In the genomic region with DNA sequence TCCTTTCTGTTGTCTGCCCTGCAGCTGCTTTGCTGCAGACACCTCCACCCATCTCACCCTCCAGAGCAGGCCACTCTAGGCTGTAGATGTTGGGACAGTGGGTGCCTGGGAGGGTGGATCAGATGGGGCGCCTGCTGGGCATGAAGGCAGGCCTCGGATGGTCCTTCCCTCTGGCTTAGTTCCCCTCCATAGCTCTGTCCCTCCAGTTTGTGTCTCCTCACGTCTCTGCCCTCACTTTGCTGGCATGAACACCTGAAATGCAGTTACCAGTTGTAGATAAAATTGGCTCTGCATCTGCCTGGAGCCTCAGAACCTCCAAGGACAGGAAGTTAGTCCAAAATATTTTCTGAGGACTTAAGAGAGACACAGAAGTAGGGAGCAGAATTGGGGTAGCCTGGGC, we compare ENCODE assay signal across 9 mouse cellular contexts. TPM values are rescaled to one million over a fixed set of nuclear protein-coding genes. Genes with fewer than 3 reads are reported as not detected.
DNase-seq lines count a peak whose midpoint lies in the region; ATAC-seq and TF ChIP-seq lines count a peak whose summit lies in the region.
"Had no signal": no experiment of that assay in that cellular context is flagged by ENCODE, and none has a peak within 500 bp of the region (broad histone marks: within the 10 kb centered on the region; RNA-seq: fewer than 3 reads in every experiment).

No protein-coding gene starts in this region.

- ATAC-seq in midbrain, embryonic 11.5 days (ENCODE audit: low FRiP score), result no peak
- no peak for ATAC-seq in midbrain, embryonic 16.5 days
- ATAC-seq in limb, embryonic 12.5 days (ENCODE audit: insufficient number of reproducible peaks, insufficient read depth, low FRiP score, low TSS enrichment, low read depth), result no peak
- no peak for ATAC-seq in stomach, embryonic 14.5 days (ENCODE audit: insufficient number of reproducible peaks, insufficient read depth, low FRiP score, low read depth)
- no peak for ATAC-seq in granulocyte monocyte progenitor cell, adult 5-6 weeks (replicated peaks; ENCODE audit: poor library complexity, severe bottlenecking)

- DNase-seq in gastrocnemius, adult 2 months, result no peak
- no peak for DNase-seq in gastrocnemius, postnatal 25 days
- peak; percentile 80 for DNase-seq in midbrain, embryonic 11.5 days (ENCODE audit: low spot score, missing footprints)
- no peak for DNase-seq in cerebellum, adult 18-20 months

- H3K36me3 ChIP-seq in midbrain, embryonic 11.5 days (ENCODE audit: control insufficient read depth, insufficient read depth, low read length), result no peaks in the 10 kb centered on the region; the same call in 1 of the 2 replicates
- H3K36me3 ChIP-seq in midbrain, embryonic 16.5 days (ENCODE audit: control insufficient read depth, insufficient read depth, low read length), result no peaks in the 10 kb centered on the region
- peaks cover 62% of the 10 kb centered on the region for H3K36me3 ChIP-seq in limb, embryonic 12.5 days
- peaks cover 43% of the 10 kb centered on the region for H3K36me3 ChIP-seq in stomach, embryonic 14.5 days (ENCODE audit: control insufficient read depth, insufficient read depth, low read length)

- intact Hi-C loops in gastrocnemius, adult 2 months (cut with DNase I), result no loop called here

- H3K27me3 ChIP-seq in midbrain, embryonic 11.5 days (ENCODE audit: control insufficient read depth, insufficient read depth, low read length), result no peaks in the 10 kb centered on the region
- 0 out of 2 replicates have a peak, but pooled peaks cover 3% of the 10 kb centered on the region for H3K27me3 ChIP-seq in midbrain, embryonic 16.5 days (ENCODE audit: control insufficient read depth, insufficient read depth, low read depth, low read length)
- H3K27me3 ChIP-seq in limb, embryonic 12.5 days, result no peaks in the 10 kb centered on the region
- no peaks in the 10 kb centered on the region for H3K27me3 ChIP-seq in stomach, embryonic 14.5 days (ENCODE audit: control insufficient read depth, insufficient read depth, low read length)

- TF ChIP-seq CTCF in gastrocnemius, adult 2 months (IDR thresholded peaks at IDR 0.05), result no peak

- 75% methylated on average over 3 of the region's 3 CpGs for WGBS in midbrain, embryonic 11.5 days
- WGBS in midbrain, embryonic 16.5 days, result 80% methylated on average over 3 of the region's 3 CpGs
- WGBS in limb, embryonic 12.5 days, result 57% methylated on average over 3 of the region's 3 CpGs
- WGBS in stomach, embryonic 14.5 days, result 65% methylated on average over 3 of the region's 3 CpGs

- H3K9ac ChIP-seq in midbrain, embryonic 11.5 days (ENCODE audit: low read length), result no peak overlapping the region
- H3K9ac ChIP-seq in midbrain, embryonic 16.5 days (ENCODE audit: low read depth, low read length), result no peak overlapping the region
- H3K9ac ChIP-seq in limb, embryonic 12.5 days (replicated peaks), result no peak overlapping the region; the same call in 1 of the 2 replicates
- H3K9ac ChIP-seq in stomach, embryonic 14.5 days (replicated peaks; ENCODE audit: low read depth, low read length), result no peak overlapping the region

- peaks cover 7% of the 10 kb centered on the region; the same call in 1 of the 2 replicates for H3K4me1 ChIP-seq in midbrain, embryonic 11.5 days (ENCODE audit: control insufficient read depth, insufficient read depth, low read length)
- H3K4me1 ChIP-seq in midbrain, embryonic 16.5 days (ENCODE audit: control insufficient read depth, insufficient read depth, low read length), result peaks cover 4% of the 10 kb centered on the region
- H3K4me1 ChIP-seq in limb, embryonic 12.5 days (replicated peaks), result peaks cover 39% of the 10 kb centered on the region
- peaks cover 38% of the 10 kb centered on the region for H3K4me1 ChIP-seq in stomach, embryonic 14.5 days (ENCODE audit: control insufficient read depth, insufficient read depth, low read length)

- H3K4me3 ChIP-seq in gastrocnemius, adult 2 months, result peak overlapping the region; percentile 90
- H3K4me3 ChIP-seq in midbrain, embryonic 11.5 days (ENCODE audit: low read depth, low read length), result no peak overlapping the region
- no peak overlapping the region for H3K4me3 ChIP-seq in midbrain, embryonic 16.5 days (ENCODE audit: low read depth, low read length)
- H3K4me3 ChIP-seq in limb, embryonic 12.5 days (replicated peaks), result peak overlapping the region; percentile 82
- peak overlapping the region; percentile 58 for H3K4me3 ChIP-seq in stomach, embryonic 14.5 days (ENCODE audit: low read depth, low read length)

- H3K4me2 ChIP-seq in midbrain, embryonic 11.5 days, result no peak overlapping the region; the same call in 1 of the 2 replicates
- H3K4me2 ChIP-seq in midbrain, embryonic 16.5 days (ENCODE audit: low read length), result no peak overlapping the region
- H3K4me2 ChIP-seq in limb, embryonic 12.5 days, result peak overlapping the region; percentile 66
- H3K4me2 ChIP-seq in stomach, embryonic 14.5 days (replicated peaks; ENCODE audit: low read depth, low read length), result peak overlapping the region; percentile 57

- H3K27ac ChIP-seq in gastrocnemius, adult 2 months, result peak overlapping the region; percentile 96
- no peak overlapping the region for H3K27ac ChIP-seq in midbrain, embryonic 11.5 days (ENCODE audit: low read depth, low read length)
- no peak overlapping the region for H3K27ac ChIP-seq in midbrain, embryonic 16.5 days (ENCODE audit: low read length)
- H3K27ac ChIP-seq in limb, embryonic 12.5 days, result peak overlapping the region; percentile 97
- H3K27ac ChIP-seq in stomach, embryonic 14.5 days (ENCODE audit: low read length), result peak overlapping the region; percentile 91; the same call in 1 of the 2 replicates

- no peaks in the 10 kb centered on the region for H3K9me3 ChIP-seq in midbrain, embryonic 11.5 days (ENCODE audit: control insufficient read depth, low read length)
- no peaks in the 10 kb centered on the region for H3K9me3 ChIP-seq in midbrain, embryonic 16.5 days (replicated peaks; ENCODE audit: control insufficient read depth, low read length, poor library complexity, severe bottlenecking)
- H3K9me3 ChIP-seq in limb, embryonic 12.5 days, result no peaks in the 10 kb centered on the region
- no peaks in the 10 kb centered on the region for H3K9me3 ChIP-seq in stomach, embryonic 14.5 days (ENCODE audit: control insufficient read depth, low read depth, low read length)

RNA-seq across cellular contexts. Expression of a gene that starts 1.6 kb away (rescaled TPM):
- 10 to 100 TPM; 11.5 to 16.6 TPM for total RNA-seq in gastrocnemius, adult 2 months (2021)
- 10 to 100 TPM; 14.3 to 17.5 TPM for total RNA-seq in gastrocnemius, postnatal 25 days (2021)
- 3.5 and 3.9 TPM in 2 replicates for polyA plus RNA-seq in midbrain, embryonic 11.5 days (2014; fragmentation: Nextera tagmentation; extraction: Ambion mirVana)
- polyA plus RNA-seq in midbrain, embryonic 16.5 days (2015; fragmentation: Nextera tagmentation; extraction: Ambion mirVana), result 3.1 and 3.5 TPM in 2 replicates
- polyA plus RNA-seq in limb, embryonic 12.5 days (2016; fragmentation: Nextera tagmentation; extraction: Ambion mirVana), result 19.9 and 22.3 TPM in 2 replicates
- 10.3 and 10.4 TPM in 2 replicates for polyA plus RNA-seq in stomach, embryonic 14.5 days (2014; fragmentation: Nextera tagmentation; extraction: Ambion mirVana)
- total RNA-seq in granulocyte monocyte progenitor cell, adult 5-6 weeks (2014; fragmentation: Nextera tagmentation), result 1.5 and 2.1 TPM in 2 replicates
- total RNA-seq in granulocyte monocyte progenitor cell, adult 5-6 weeks (2017), result 0.78 and 1.6 TPM in 2 replicates

RNA-seq across cellular contexts. Expression of a gene that starts 36.8 kb away (rescaled TPM):
- under 1 TPM; 0.50 to 0.89 TPM for total RNA-seq in gastrocnemius, adult 2 months (2021)
- 1 to 10 TPM in 1 of 2 experiments, under 1 TPM in 1; 0.77 to 2.2 TPM for total RNA-seq in gastrocnemius, postnatal 25 days (2021)
- polyA plus RNA-seq in midbrain, embryonic 11.5 days (2014; fragmentation: Nextera tagmentation; extraction: Ambion mirVana), result 91.3 and 115 TPM in 2 replicates
- polyA plus RNA-seq in midbrain, embryonic 16.5 days (2015; fragmentation: Nextera tagmentation; extraction: Ambion mirVana), result 10.4 and 11.8 TPM in 2 replicates
- 152 and 161 TPM in 2 replicates for polyA plus RNA-seq in limb, embryonic 12.5 days (2016; fragmentation: Nextera tagmentation; extraction: Ambion mirVana)
- polyA plus RNA-seq in stomach, embryonic 14.5 days (2014; fragmentation: Nextera tagmentation; extraction: Ambion mirVana), result 111 and 120 TPM in 2 replicates
- total RNA-seq in granulocyte monocyte progenitor cell, adult 5-6 weeks (2014; fragmentation: Nextera tagmentation), result 31.4 and 46.5 TPM in 2 replicates
- total RNA-seq in granulocyte monocyte progenitor cell, adult 5-6 weeks (2017), result 117 and 138 TPM in 2 replicates

RNA-seq across cellular contexts. Expression of a gene that starts 38.4 kb away (rescaled TPM):
- not detected for total RNA-seq in gastrocnemius, adult 2 months (2021)
- under 1 TPM in 1 of 2 experiments, not detected in 1; 0.43 TPM for total RNA-seq in gastrocnemius, postnatal 25 days (2021)
- 0.19 and 0.22 TPM in 2 replicates for polyA plus RNA-seq in midbrain, embryonic 11.5 days (2014; fragmentation: Nextera tagmentation; extraction: Ambion mirVana)
- 0.87 TPM in 1 of 2 replicates, not detected in the other for polyA plus RNA-seq in midbrain, embryonic 16.5 days (2015; fragmentation: Nextera tagmentation; extraction: Ambion mirVana)
- 0.99 and 1.1 TPM in 2 replicates for polyA plus RNA-seq in limb, embryonic 12.5 days (2016; fragmentation: Nextera tagmentation; extraction: Ambion mirVana)
- 2.8 and 2.9 TPM in 2 replicates for polyA plus RNA-seq in stomach, embryonic 14.5 days (2014; fragmentation: Nextera tagmentation; extraction: Ambion mirVana)
- total RNA-seq in granulocyte monocyte progenitor cell, adult 5-6 weeks (2014; fragmentation: Nextera tagmentation), result 1.5 and 3.0 TPM in 2 replicates
- total RNA-seq in granulocyte monocyte progenitor cell, adult 5-6 weeks (2017), result 1.4 TPM in 1 of 2 replicates, not detected in the other
- total RNA-seq: common myeloid progenitor, adult 5-6 weeks had no signal

RNA-seq across cellular contexts. Expression of a gene that starts 55.5 kb away (rescaled TPM):
- 10 to 100 TPM in 1 of 2 experiments, 1 to 10 TPM in 1; 9.4 to 10.5 TPM for total RNA-seq in gastrocnemius, adult 2 months (2021)
- total RNA-seq in gastrocnemius, postnatal 25 days (2021), result 10 to 100 TPM; 10.7 to 14.7 TPM
- polyA plus RNA-seq in midbrain, embryonic 11.5 days (2014; fragmentation: Nextera tagmentation; extraction: Ambion mirVana), result 15.1 and 15.9 TPM in 2 replicates
- polyA plus RNA-seq in midbrain, embryonic 16.5 days (2015; fragmentation: Nextera tagmentation; extraction: Ambion mirVana), result 12.9 and 13.4 TPM in 2 replicates
- 38.3 and 38.9 TPM in 2 replicates for polyA plus RNA-seq in limb, embryonic 12.5 days (2016; fragmentation: Nextera tagmentation; extraction: Ambion mirVana)
- 39.8 and 45.1 TPM in 2 replicates for polyA plus RNA-seq in stomach, embryonic 14.5 days (2014; fragmentation: Nextera tagmentation; extraction: Ambion mirVana)
- total RNA-seq in granulocyte monocyte progenitor cell, adult 5-6 weeks (2014; fragmentation: Nextera tagmentation), result 4.2 TPM in 2 replicates
- 0.52 and 5.6 TPM in 2 replicates for total RNA-seq in granulocyte monocyte progenitor cell, adult 5-6 weeks (2017)

Comparison
In these comparisons a context has a peak if more than half of its experiments do, and no peak if none do; other contexts are left out.
1. H3K27ac ChIP-seq: peak in gastrocnemius, adult 2 months (single experiment), limb, embryonic 12.5 days (single experiment) and stomach, embryonic 14.5 days (single experiment); none in midbrain, embryonic 11.5 days (single experiment) and midbrain, embryonic 16.5 days (single experiment).
2. H3K4me3 ChIP-seq: peak in gastrocnemius, adult 2 months (single experiment), limb, embryonic 12.5 days (single experiment) and stomach, embryonic 14.5 days (single experiment); none in midbrain, embryonic 11.5 days (single experiment) and midbrain, embryonic 16.5 days (single experiment).
3. H3K4me2 ChIP-seq: peak in limb, embryonic 12.5 days (single experiment) and stomach, embryonic 14.5 days (single experiment); none in midbrain, embryonic 11.5 days (single experiment) and midbrain, embryonic 16.5 days (single experiment).